Mouse (Mus musculus) frontal cortex, adult 2 months (tissue): ENCODE results near the gene Ppp1r35. TPM values are rescaled to one million over a fixed set of nuclear protein-coding genes. Genes with fewer than 3 reads are reported as not detected.

Source experiments
- DNase-seq, 2 experiments: peaks; one replicate each; pipeline ENCODE4 v3.0.0; 2022; ENCODE audit warnings: low spot score in 1 of 2; ENCODE audit errors: extremely low spot score in 1 of 2
- polyA plus RNA-seq: library from polyadenylated mRNA; depleted of rRNA; stranded (reverse); fragments of >200 nt; gene quantifications from 2 replicates; pipeline ENCODE4 v1.2.3, GENCODE M21; 2012; rRNA removed

The Ppp1r35 gene
- polyA plus RNA-seq, 1 experiment = 24.2 TPM

DNA sequence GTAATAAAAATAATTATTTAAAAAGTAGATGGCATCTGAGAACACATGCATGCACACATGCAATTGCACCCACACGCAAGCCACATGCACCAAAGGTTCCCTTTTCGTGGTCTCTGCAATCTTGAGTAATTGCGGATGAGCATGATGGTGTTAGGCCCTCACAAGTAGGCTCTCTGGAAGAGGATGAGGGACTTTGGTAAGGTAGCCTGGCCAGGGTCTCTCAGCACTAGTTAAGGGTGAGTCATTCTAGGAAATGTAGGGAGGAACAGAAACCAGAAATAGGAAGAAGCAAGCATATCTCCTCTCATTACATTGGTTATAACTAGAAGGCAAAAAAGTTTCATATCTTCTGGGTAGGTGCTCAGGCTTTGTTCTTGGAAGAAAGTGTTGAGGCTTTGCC, 46.4 kb downstream of the Ppp1r35 start:
- DNase-seq = no peak

DNA sequence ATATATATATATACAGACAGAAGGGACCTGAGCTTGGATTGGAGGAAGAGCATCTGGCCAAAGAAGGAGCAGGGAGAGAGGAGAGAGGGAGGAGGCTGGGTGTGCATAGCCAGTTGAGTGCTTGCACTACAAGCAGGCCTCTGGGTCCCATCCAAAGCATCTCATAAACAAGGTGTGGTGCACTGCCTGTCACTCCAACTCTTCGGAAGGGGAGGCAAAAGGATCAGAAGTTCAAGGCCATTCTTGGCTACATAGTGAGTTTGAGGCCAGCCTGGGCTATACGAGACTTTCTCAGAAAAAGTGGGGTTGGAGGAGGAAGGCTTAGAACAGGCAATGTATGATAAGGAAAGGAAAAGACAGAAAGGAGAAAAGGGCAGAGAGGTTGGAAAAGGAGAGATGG, 47.3 kb downstream of the Ppp1r35 start:
- DNase-seq = no peak

DNA sequence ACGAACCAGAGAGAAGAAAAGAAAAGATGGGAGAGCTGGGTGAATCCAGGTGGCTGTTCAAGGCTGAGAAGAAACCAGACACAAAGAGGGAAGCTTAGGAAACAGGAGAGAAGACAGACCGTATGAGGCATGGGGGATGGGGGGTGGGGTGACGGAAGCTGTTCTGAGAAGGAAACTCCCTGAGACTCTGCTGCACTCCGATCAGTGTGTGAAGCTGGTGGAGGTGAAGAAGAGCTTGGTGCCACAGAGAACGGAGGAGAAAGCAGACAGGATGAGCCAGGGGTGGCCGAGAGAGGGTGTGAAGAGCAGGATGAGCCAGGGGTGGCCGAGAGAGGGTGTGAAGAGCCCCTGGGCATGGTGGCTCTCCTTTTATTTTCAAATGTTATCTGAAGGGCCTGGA, 47.8 kb downstream of the Ppp1r35 start:
- no peak for DNase-seq

DNA sequence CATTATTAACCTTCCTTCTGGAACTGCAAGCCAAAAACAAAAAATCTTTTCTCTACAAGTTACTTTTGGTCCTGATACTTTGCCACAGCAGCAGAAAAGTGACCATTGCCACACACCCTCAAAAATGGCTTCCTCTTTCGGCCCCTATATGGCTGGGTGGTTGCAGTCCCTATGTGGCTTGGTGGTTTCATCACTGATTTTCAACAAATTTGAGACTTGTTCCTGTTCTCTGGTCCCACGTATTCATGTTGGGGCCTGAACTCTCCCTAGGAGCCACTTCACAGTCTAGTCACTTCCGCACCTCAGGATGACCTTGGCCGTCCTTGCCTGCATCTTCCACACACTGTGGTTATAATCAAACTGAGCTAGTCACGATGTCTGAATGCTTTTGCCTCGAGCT, 50.0 kb downstream of the Ppp1r35 start:
- DNase-seq = no peak

Other genes starting within 250 kb of the Ppp1r35 start
- gene Epo, start 245.6 kb upstream of the Ppp1r35 start, polyA plus RNA-seq = not detected in 2 replicates
- gene Gnb2, start 245.3 kb upstream of the Ppp1r35 start, polyA plus RNA-seq = 635 and 662 TPM in 2 replicates
- gene Actl6b, start 225.3 kb upstream of the Ppp1r35 start, polyA plus RNA-seq = 184 and 199 TPM in 2 replicates
- gene Tfr2, start 209.0 kb upstream of the Ppp1r35 start, polyA plus RNA-seq = 14.1 and 14.5 TPM in 2 replicates
- gene Mospd3, start 177.8 kb upstream of the Ppp1r35 start, polyA plus RNA-seq = 46.1 and 59.6 TPM in 2 replicates
- 14.3 and 17.0 TPM in 2 replicates for gene Pcolce, start 165.1 kb upstream of the Ppp1r35 start, polyA plus RNA-seq
- gene Fbxo24, start 149.8 kb upstream of the Ppp1r35 start, polyA plus RNA-seq = 0.30 and 0.36 TPM in 2 replicates
- gene Lrch4, start 149.7 kb upstream of the Ppp1r35 start, polyA plus RNA-seq = 15.6 and 19.9 TPM in 2 replicates
- gene Gm20605, start 149.7 kb upstream of the Ppp1r35 start, polyA plus RNA-seq = 13.3 and 14.4 TPM in 2 replicates
- gene Sap25, start 137.5 kb upstream of the Ppp1r35 start, polyA plus RNA-seq = 27.8 and 34.4 TPM in 2 replicates
- 0.48 and 0.86 TPM in 2 replicates for gene Irs3, start 133.1 kb upstream of the Ppp1r35 start, polyA plus RNA-seq
- 32.4 and 32.9 TPM in 2 replicates for gene Agfg2, start 94.1 kb upstream of the Ppp1r35 start, polyA plus RNA-seq
- gene Nyap1, start 37.2 kb upstream of the Ppp1r35 start, polyA plus RNA-seq = 55.0 and 60.9 TPM in 2 replicates
- 273 and 360 TPM in 2 replicates for gene Tsc22d4, start 33.1 kb upstream of the Ppp1r35 start, polyA plus RNA-seq
- 39.1 and 42.6 TPM in 2 replicates for gene Mepce, start 8.8 kb downstream of the Ppp1r35 start, polyA plus RNA-seq
- 14.1 and 15.3 TPM in 2 replicates for gene Zcwpw1, start 8.9 kb downstream of the Ppp1r35 start, polyA plus RNA-seq
- 0.86 and 0.98 TPM in 2 replicates for gene Pilra, start 57.4 kb downstream of the Ppp1r35 start, polyA plus RNA-seq
- gene Pilrb1, start 79.3 kb downstream of the Ppp1r35 start, polyA plus RNA-seq = 0.20 TPM in 1 of 2 replicates, not detected in the other
- 0.08 TPM in 1 of 2 replicates, not detected in the other for gene Pilrb2, start 93.0 kb downstream of the Ppp1r35 start, polyA plus RNA-seq
- gene Cyp3a13, start 142.8 kb downstream of the Ppp1r35 start, polyA plus RNA-seq = 0.97 and 1.2 TPM in 2 replicates
- 33.9 and 34.0 TPM in 2 replicates for gene Gjc3, start 184.2 kb downstream of the Ppp1r35 start, polyA plus RNA-seq
- 0.36 and 0.54 TPM in 2 replicates for gene Azgp1, start 202.7 kb downstream of the Ppp1r35 start, polyA plus RNA-seq
- gene Smok3a, start 242.4 kb downstream of the Ppp1r35 start, polyA plus RNA-seq = not detected in 2 replicates
- not detected in 2 replicates for gene Smok3b, start 242.6 kb downstream of the Ppp1r35 start, polyA plus RNA-seq